Mouse (Mus musculus): ENCODE data around the gene Exoc2. TPM values are rescaled to one million over a fixed set of nuclear protein-coding genes. Genes with fewer than 3 reads are reported as not detected.

Gene Exoc2
- total RNA-seq, 1 experiment = 22.8 TPM

- Histone ChIP-seq H3K9me3 (ENCODE audit: control insufficient read depth, insufficient read depth, low read depth, low read length) (no peaks in the 10 kb centered on the region), H3K4me3 (ENCODE audit: insufficient read depth in 1 of 2, low read depth in 1 of 2, low read length in 2 of 2, poor library complexity in 1 of 2, severe bottlenecking in 1 of 2) (no peak overlapping the region), H3K36me3 (ENCODE audit: control insufficient read depth, insufficient read depth, low read length, poor library complexity, severe bottlenecking) (peaks cover 9% of the 10 kb centered on the region), H3K4me1 (ENCODE audit: control insufficient read depth in 2 of 2, insufficient read depth in 2 of 2, low read length in 2 of 2, poor library complexity in 1 of 2) (no peaks in the 10 kb centered on the region), H3K9ac (ENCODE audit: insufficient read depth, low read depth, low read length, poor library complexity, severe bottlenecking) (no peak overlapping the region), H3K27ac (ENCODE audit: insufficient read depth, low read depth, low read length, poor library complexity, severe bottlenecking) (no peak overlapping the region)
- TF ChIP-seq ZC3H11A (IDR thresholded peaks at IDR 0.05; ENCODE audit: borderline replicate concordance, low read depth, low read length) = no peak
- TF ChIP-seq MAFK (IDR thresholded peaks at IDR 0.05; ENCODE audit: insufficient read depth, low read depth, low read length) = no peak
- no peak for TF ChIP-seq HCFC1 (IDR thresholded peaks at IDR 0.05; ENCODE audit: borderline replicate concordance, insufficient read depth, low read length)
- TF ChIP-seq ZNF384 (IDR thresholded peaks at IDR 0.05; ENCODE audit: low read depth, low read length) = no peak
- no peak for DNase-seq (ENCODE audit: low read depth, low spot score)
- in situ Hi-C loops (cut with MboI; ENCODE audit: low sequenced_read_pairs in 2 of 2, unreplicated experiment in 2 of 2) = no loop called here
These were observed 98.1 kb downstream of the Exoc2 start for GRCm38 (mm10) chr13:30875825-30876224.

- no peak overlapping the region for H3K27ac ChIP-seq (ENCODE audit: insufficient read depth, low read depth, low read length, poor library complexity, severe bottlenecking)
- in situ Hi-C loops (cut with MboI; ENCODE audit: low sequenced_read_pairs in 2 of 2, unreplicated experiment in 2 of 2) = no loop called here
- DNase-seq (ENCODE audit: low read depth, low spot score) = no peak
- H3K9ac ChIP-seq (ENCODE audit: insufficient read depth, low read depth, low read length, poor library complexity, severe bottlenecking) = no peak overlapping the region
- H3K36me3 ChIP-seq (ENCODE audit: control insufficient read depth, insufficient read depth, low read length, poor library complexity, severe bottlenecking) = peaks cover 12% of the 10 kb centered on the region
- H3K4me3 ChIP-seq (ENCODE audit: insufficient read depth in 1 of 2, low read depth in 1 of 2, low read length in 2 of 2, poor library complexity in 1 of 2, severe bottlenecking in 1 of 2) = no peak overlapping the region
- no peaks in the 10 kb centered on the region for H3K9me3 ChIP-seq (ENCODE audit: control insufficient read depth, insufficient read depth, low read depth, low read length)
- no peak for TF ChIP-seq MAFK (IDR thresholded peaks at IDR 0.05; ENCODE audit: insufficient read depth, low read depth, low read length)
- no peak for TF ChIP-seq CHD2 (IDR thresholded peaks at IDR 0.05; ENCODE audit: low read depth, low read length)
- TF ChIP-seq HCFC1 (IDR thresholded peaks at IDR 0.05; ENCODE audit: borderline replicate concordance, insufficient read depth, low read length) = no peak
- TF ChIP-seq ZC3H11A (IDR thresholded peaks at IDR 0.05; ENCODE audit: borderline replicate concordance, low read depth, low read length) = no peak
- no peak for TF ChIP-seq ZNF384 (IDR thresholded peaks at IDR 0.05; ENCODE audit: low read depth, low read length)
- H3K4me1 ChIP-seq (ENCODE audit: control insufficient read depth in 2 of 2, insufficient read depth in 2 of 2, low read length in 2 of 2, poor library complexity in 1 of 2) = no peaks in the 10 kb centered on the region
These were observed 100.4 kb downstream of the Exoc2 start for GRCm38 (mm10) chr13:30873472-30873871.

DNA sequence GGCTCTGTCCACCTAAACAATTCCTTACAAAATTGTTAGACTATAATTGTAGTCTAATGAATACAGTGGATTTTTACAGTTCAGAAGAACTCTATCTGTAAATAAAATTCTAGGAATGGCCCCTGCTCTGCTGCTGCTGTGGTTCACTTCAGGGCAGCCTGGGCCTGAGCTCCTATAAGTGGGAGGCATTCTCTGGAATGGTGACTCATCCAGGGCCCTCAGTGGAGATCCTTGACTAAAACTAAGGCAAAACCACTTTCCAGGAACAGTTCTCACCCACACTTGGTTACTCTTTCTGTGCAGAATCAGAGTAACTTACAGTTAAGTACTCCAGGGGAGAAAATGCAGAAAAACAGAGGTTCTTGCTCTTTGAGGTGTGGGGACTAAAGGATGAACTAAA is 108.4 kb downstream of the Exoc2 start:
- H3K9me3 ChIP-seq (ENCODE audit: control insufficient read depth, insufficient read depth, low read depth, low read length) = no peaks in the 10 kb centered on the region
- in situ Hi-C loops (cut with MboI; ENCODE audit: low sequenced_read_pairs in 2 of 2, unreplicated experiment in 2 of 2) = no loop called here
- H3K27ac ChIP-seq (ENCODE audit: insufficient read depth, low read depth, low read length, poor library complexity, severe bottlenecking) = no peak overlapping the region
- DNase-seq (ENCODE audit: low read depth, low spot score) = no peak
- H3K4me3 ChIP-seq (ENCODE audit: insufficient read depth in 1 of 2, low read depth in 1 of 2, low read length in 2 of 2, poor library complexity in 1 of 2, severe bottlenecking in 1 of 2) = no peak overlapping the region
- TF ChIP-seq ZNF384 (IDR thresholded peaks at IDR 0.05; ENCODE audit: low read depth, low read length) (no peak), MAFK (IDR thresholded peaks at IDR 0.05; ENCODE audit: insufficient read depth, low read depth, low read length) (no peak), HCFC1 (IDR thresholded peaks at IDR 0.05; ENCODE audit: borderline replicate concordance, insufficient read depth, low read length) (no peak), ZC3H11A (IDR thresholded peaks at IDR 0.05; ENCODE audit: borderline replicate concordance, low read depth, low read length) (no peak), CHD2 (IDR thresholded peaks at IDR 0.05; ENCODE audit: low read depth, low read length) (no peak)
- H3K36me3 ChIP-seq (ENCODE audit: control insufficient read depth, insufficient read depth, low read length, poor library complexity, severe bottlenecking) = peaks cover 2% of the 10 kb centered on the region; the same call in 1 of the 2 replicates
- H3K4me1 ChIP-seq (ENCODE audit: control insufficient read depth in 2 of 2, insufficient read depth in 2 of 2, low read length in 2 of 2, poor library complexity in 1 of 2) = no peaks in the 10 kb centered on the region
- no peak overlapping the region for H3K9ac ChIP-seq (ENCODE audit: insufficient read depth, low read depth, low read length, poor library complexity, severe bottlenecking)

- Histone ChIP-seq H3K9me3 (ENCODE audit: control insufficient read depth, insufficient read depth, low read depth, low read length) (no peaks in the 10 kb centered on the region), H3K4me1 (ENCODE audit: control insufficient read depth in 2 of 2, insufficient read depth in 2 of 2, low read length in 2 of 2, poor library complexity in 1 of 2) (no peaks in the 10 kb centered on the region), H3K4me3 (ENCODE audit: insufficient read depth in 1 of 2, low read depth in 1 of 2, low read length in 2 of 2, poor library complexity in 1 of 2, severe bottlenecking in 1 of 2) (no peak overlapping the region), H3K27ac (ENCODE audit: insufficient read depth, low read depth, low read length, poor library complexity, severe bottlenecking) (no peak overlapping the region), H3K9ac (ENCODE audit: insufficient read depth, low read depth, low read length, poor library complexity, severe bottlenecking) (no peak overlapping the region), H3K36me3 (ENCODE audit: control insufficient read depth, insufficient read depth, low read length, poor library complexity, severe bottlenecking) (no peaks in the 10 kb centered on the region)
- in situ Hi-C loops (cut with MboI; ENCODE audit: low sequenced_read_pairs in 2 of 2, unreplicated experiment in 2 of 2) = no loop called here
- no peak for DNase-seq (ENCODE audit: low read depth, low spot score)
- TF ChIP-seq ZNF384 (IDR thresholded peaks at IDR 0.05; ENCODE audit: low read depth, low read length) (no peak), ZC3H11A (IDR thresholded peaks at IDR 0.05; ENCODE audit: borderline replicate concordance, low read depth, low read length) (no peak), HCFC1 (IDR thresholded peaks at IDR 0.05; ENCODE audit: borderline replicate concordance, insufficient read depth, low read length) (no peak), CHD2 (IDR thresholded peaks at IDR 0.05; ENCODE audit: low read depth, low read length) (no peak), MAFK (IDR thresholded peaks at IDR 0.05; ENCODE audit: insufficient read depth, low read depth, low read length) (no peak)
These were observed 109.9 kb downstream of the Exoc2 start for GRCm38 (mm10) chr13:30864042-30864441.

DNA sequence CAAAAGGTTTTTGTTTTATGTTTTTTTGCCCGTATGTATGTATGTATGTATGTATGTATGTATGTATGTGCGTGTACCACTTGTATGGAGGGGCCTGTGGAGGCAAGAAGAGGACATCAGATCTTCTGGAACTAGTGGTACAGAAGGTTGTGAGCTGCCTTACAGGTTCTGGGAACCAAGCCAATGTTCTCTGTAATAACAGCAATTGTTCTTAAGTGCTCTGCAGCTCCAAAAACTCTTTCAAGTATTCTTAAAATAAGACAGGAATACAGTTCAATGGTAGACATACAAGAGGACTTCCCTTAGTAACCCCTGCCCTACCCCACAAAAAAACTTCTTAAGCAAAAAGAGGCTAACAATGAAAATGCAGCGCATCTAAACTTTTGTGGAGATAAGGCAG is 115.5 kb downstream of the Exoc2 start:
- DNase-seq (ENCODE audit: low read depth, low spot score) = no peak
- TF ChIP-seq ZNF384 (IDR thresholded peaks at IDR 0.05; ENCODE audit: low read depth, low read length) (no peak), CHD2 (IDR thresholded peaks at IDR 0.05; ENCODE audit: low read depth, low read length) (no peak), MAFK (IDR thresholded peaks at IDR 0.05; ENCODE audit: insufficient read depth, low read depth, low read length) (no peak), ZC3H11A (IDR thresholded peaks at IDR 0.05; ENCODE audit: borderline replicate concordance, low read depth, low read length) (no peak), HCFC1 (IDR thresholded peaks at IDR 0.05; ENCODE audit: borderline replicate concordance, insufficient read depth, low read length) (no peak)

More for the DNA sequence above, 115.5 kb downstream of the Exoc2 start:
- H3K27ac ChIP-seq (ENCODE audit: insufficient read depth, low read depth, low read length, poor library complexity, severe bottlenecking) = no peak overlapping the region
- no peak overlapping the region for H3K9ac ChIP-seq (ENCODE audit: insufficient read depth, low read depth, low read length, poor library complexity, severe bottlenecking)
- peaks cover 4% of the 10 kb centered on the region for H3K36me3 ChIP-seq (ENCODE audit: control insufficient read depth, insufficient read depth, low read length, poor library complexity, severe bottlenecking)
- no peaks in the 10 kb centered on the region for H3K4me1 ChIP-seq (ENCODE audit: control insufficient read depth in 2 of 2, insufficient read depth in 2 of 2, low read length in 2 of 2, poor library complexity in 1 of 2)
- in situ Hi-C loops (cut with MboI; ENCODE audit: low sequenced_read_pairs in 2 of 2, unreplicated experiment in 2 of 2) = no loop called here
- H3K9me3 ChIP-seq (ENCODE audit: control insufficient read depth, insufficient read depth, low read depth, low read length) = no peaks in the 10 kb centered on the region
- no peak overlapping the region for H3K4me3 ChIP-seq (ENCODE audit: insufficient read depth in 1 of 2, low read depth in 1 of 2, low read length in 2 of 2, poor library complexity in 1 of 2, severe bottlenecking in 1 of 2)

Data from ES-E14 (cell line).